In the genomic region with DNA sequence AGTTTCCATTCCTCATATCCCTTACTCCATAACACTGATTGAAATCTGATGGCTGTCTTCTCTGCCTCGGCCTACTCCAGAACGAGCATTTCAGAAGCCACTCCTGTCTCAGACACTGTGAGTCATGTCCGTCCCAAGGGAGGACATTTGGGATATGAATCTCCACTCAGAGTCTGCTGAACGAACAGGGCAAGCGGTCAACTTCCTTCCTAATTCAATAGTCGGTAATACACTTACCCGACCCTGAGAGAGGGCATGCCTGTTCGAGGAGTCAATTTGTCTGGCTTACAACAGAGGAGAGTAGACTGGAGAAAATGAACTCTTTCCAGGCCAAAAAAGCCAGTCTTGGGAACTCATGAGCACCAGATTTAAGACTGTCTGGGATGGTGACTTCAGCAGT, we compare ENCODE assay signal across 14 mouse cellular contexts. TPM values are rescaled to one million over a fixed set of nuclear protein-coding genes. Genes with fewer than 3 reads are reported as not detected.
DNase-seq lines count a peak whose midpoint lies in the region; TF ChIP-seq lines count a peak whose summit lies in the region.
"Had no signal": no experiment of that assay in that cellular context is flagged by ENCODE, and none has a peak within 500 bp of the region (broad histone marks: within the 10 kb centered on the region; RNA-seq: fewer than 3 reads in every experiment).

No protein-coding gene starts in this region.

- H3K4me3 ChIP-seq in layer of hippocampus, adult 2 months, result no peak overlapping the region
- H3K4me3 ChIP-seq: hindbrain, embryonic 15.5 days; lung, embryonic 15.5 days; midbrain, embryonic 13.5 days had no signal

- no peak overlapping the region for H3K27ac ChIP-seq in layer of hippocampus, adult 2 months
- H3K27ac ChIP-seq: hindbrain, embryonic 15.5 days; lung, embryonic 15.5 days; midbrain, embryonic 13.5 days had no signal

- DNase-seq in adrenal gland, adult 2 months, result peak; percentile 74
- DNase-seq in adrenal gland, postnatal 4 days (ENCODE audit: low spot score in 2 of 2), result no peak
- peak; percentile 24 for DNase-seq in 3T3-L1 (ENCODE audit: low read depth, low spot score)
- peak; percentile 49 to 58 for DNase-seq in adrenal gland, postnatal 36 days
- peak; percentile 50 to 67 for DNase-seq in kidney, adult 8-10 months
- no peak for DNase-seq in layer of hippocampus, adult 2 months (ENCODE audit: low spot score in 2 of 2)
- DNase-seq in cerebellum, adult 9-11 months, result no peak
- no peak for DNase-seq in natural killer cell, adult 2 months (ENCODE audit: low spot score in 2 of 2)
- DNase-seq: liver; spleen, adult 18-20 months had no signal

- TF ChIP-seq CTCF in layer of hippocampus, adult 2 months (conservative IDR thresholded peaks at IDR 0.05), result no peak

RNA-seq across cellular contexts. Expression of a gene that starts 28.2 kb away (rescaled TPM):
- total RNA-seq in adrenal gland, adult 2 months (2021), result 1 to 10 TPM; 5.0 to 5.4 TPM
- polyA plus RNA-seq in adrenal gland, adult 2 months (2012; rRNA removed), result 1.4 TPM in 2 replicates
- total RNA-seq in adrenal gland, postnatal 4 days (2021), result 10 to 100 TPM; 16.8 to 17.3 TPM
- total RNA-seq in adrenal gland, postnatal 36 days (2021), result 1 to 10 TPM; 5.8 to 5.9 TPM
- 10 to 100 TPM; 54.7 to 58.7 TPM for total RNA-seq in layer of hippocampus, adult 2 months (2021)
- polyA plus RNA-seq: G1E had no signal

Comparison
In these comparisons a context has a peak if more than half of its experiments do, and no peak if none do; other contexts are left out.
1. DNase-seq: peak in adrenal gland, adult 2 months (single experiment), 3T3-L1 (single experiment), adrenal gland, postnatal 36 days (2 of 2) and kidney, adult 8-10 months (2 of 2); none in adrenal gland, postnatal 4 days (0 of 2), layer of hippocampus, adult 2 months (0 of 2), cerebellum, adult 9-11 months (single experiment) and natural killer cell, adult 2 months (0 of 2).